Mouse (Mus musculus) limb, embryonic 15.5 days (tissue): Measurements from ENCODE around the gene Mettl16. TPM values are rescaled to one million over a fixed set of nuclear protein-coding genes. Genes with fewer than 3 reads are reported as not detected.

Source experiments
- ATAC-seq: fragments of 200-750 bp; cut with Nextera tagmentation; 2 replicates; pipeline ENCODE4 v1.8.0; 2017; ENCODE audit warnings: low read depth, moderate TSS enrichment; ENCODE audit not compliant: insufficient number of reproducible peaks, low FRiP score, low TSS enrichment
- H3K27ac ChIP-seq: fragments of 300-500 bp; sonication (generic); 2 replicates; pipeline ENCODE4 v1.5.1; 2015; ENCODE audit warnings: moderate library complexity, mild to moderate bottlenecking, inconsistent platforms
- H3K27me3 ChIP-seq: fragments of 300-500 bp; sonication (generic); 2 replicates; pipeline ENCODE4 v1.6.1; 2015; ENCODE audit warnings: inconsistent platforms
- H3K36me3 ChIP-seq: fragments of 300-500 bp; sonication (generic); 2 replicates; pipeline ENCODE4 v1.6.1; 2015; ENCODE audit warnings: inconsistent platforms
- H3K4me1 ChIP-seq: fragments of 300-500 bp; sonication (generic); 2 replicates; pipeline ENCODE4 v1.6.1; 2015; ENCODE audit warnings: inconsistent platforms
- H3K4me2 ChIP-seq: fragments of 300-500 bp; sonication (generic); 2 replicates; pipeline ENCODE4 v1.6.1; 2015; ENCODE audit warnings: mild to moderate bottlenecking, inconsistent platforms
- H3K4me3 ChIP-seq: fragments of 300-500 bp; sonication (generic); 2 replicates; pipeline ENCODE4 v1.5.1; 2015; ENCODE audit warnings: mild to moderate bottlenecking, inconsistent platforms
- H3K9ac ChIP-seq: fragments of 300-500 bp; sonication (generic); 2 replicates; pipeline ENCODE4 v1.6.1; 2015; ENCODE audit warnings: inconsistent platforms
- H3K9me3 ChIP-seq: fragments of 300-500 bp; sonication (generic); 2 replicates; pipeline ENCODE4 v1.6.1; 2016; ENCODE audit warnings: inconsistent platforms
- WGBS: fragments of 180-500 bp; shearing (Covaris S2); methylation state at CpG from one replicate; pipeline ENCODE4 v1.1.7; 2015; 5-methylcytosine and 5-hydroxymethylcytosine counted together
- polyA plus RNA-seq: library from polyadenylated mRNA; unstranded; fragments of >200 nt; fragmentation: Nextera tagmentation; extraction: Ambion mirVana; gene quantifications from 2 replicates; pipeline ENCODE4 v1.2.1, GENCODE M21; 2015

Mettl16 gene
- polyA plus RNA-seq, 1 experiment from 2014 or later = 49.0 TPM

- H3K4me2 ChIP-seq = no peak overlapping the region
- ATAC-seq = no peak
- H3K9me3 ChIP-seq = no peaks in the 10 kb centered on the region
- H3K36me3 ChIP-seq = peaks cover 4% of the 10 kb centered on the region; the same call in 1 of the 2 replicates
- H3K27ac ChIP-seq = peak overlapping the region; percentile 68
- no peaks in the 10 kb centered on the region for H3K27me3 ChIP-seq
- no peak overlapping the region for H3K4me3 ChIP-seq
- H3K9ac ChIP-seq = 0 out of 2 replicates have a peak overlapping the region, but pooled peaks have one; percentile 14
- peaks cover 63% of the 10 kb centered on the region for H3K4me1 ChIP-seq
- 75% methylated on average over 1 of the region's 1 CpGs for WGBS
Observed at GRCm38 (mm10) chr11:74834359-74834638, 63.7 kb downstream of the Mettl16 start.

- Histone ChIP-seq H3K27me3 (no peaks in the 10 kb centered on the region), H3K4me3 (no peak overlapping the region), H3K27ac (peak overlapping the region; percentile 68), H3K9me3 (no peaks in the 10 kb centered on the region), H3K36me3 (peaks cover 4% of the 10 kb centered on the region; the same call in 1 of the 2 replicates), H3K4me2 (no peak overlapping the region), H3K4me1 (peaks cover 62% of the 10 kb centered on the region), H3K9ac (no peak overlapping the region)
- ATAC-seq = no peak
- WGBS = 50% methylated on average over 5 of the region's 5 CpGs
Observed at GRCm38 (mm10) chr11:74834650-74835277, 64.1 kb downstream of the Mettl16 start.

- ATAC-seq = no peak
- Histone ChIP-seq H3K9ac (no peak overlapping the region), H3K27me3 (no peaks in the 10 kb centered on the region), H3K4me3 (no peak overlapping the region), H3K4me2 (no peak overlapping the region), H3K36me3 (peaks cover 6% of the 10 kb centered on the region; the same call in 1 of the 2 replicates), H3K9me3 (no peaks in the 10 kb centered on the region), H3K4me1 (peaks cover 61% of the 10 kb centered on the region), H3K27ac (no peak overlapping the region)
- 83% methylated on average over 6 of the region's 6 CpGs for WGBS
Observed at GRCm38 (mm10) chr11:74835593-74836224, 65.1 kb downstream of the Mettl16 start.

GRCm38 (mm10) chr11:74836225-74837055, 65.8 kb downstream of the Mettl16 start:
- Histone ChIP-seq H3K9me3 (no peaks in the 10 kb centered on the region), H3K27me3 (no peaks in the 10 kb centered on the region), H3K27ac (0 out of 2 replicates have a peak overlapping the region, but pooled peaks have one; percentile 97), H3K4me2 (no peak overlapping the region), H3K4me3 (no peak overlapping the region), H3K9ac (no peak overlapping the region), H3K36me3 (peaks cover 12% of the 10 kb centered on the region; the same call in 1 of the 2 replicates), H3K4me1 (peaks cover 61% of the 10 kb centered on the region)
- ATAC-seq = no peak
- WGBS = 90% methylated on average over 22 of the region's 22 CpGs

- H3K27me3 ChIP-seq = no peaks in the 10 kb centered on the region
- peak overlapping the region; percentile 56 for H3K4me3 ChIP-seq
- peak overlapping the region; percentile 82 for H3K4me2 ChIP-seq
- H3K36me3 ChIP-seq = peaks cover 18% of the 10 kb centered on the region
- peaks cover 61% of the 10 kb centered on the region for H3K4me1 ChIP-seq
- no peaks in the 10 kb centered on the region for H3K9me3 ChIP-seq
- peak overlapping the region; percentile 50; the same call in 1 of the 2 replicates for H3K9ac ChIP-seq
- no peak for ATAC-seq
- peak overlapping the region; percentile 97 for H3K27ac ChIP-seq
- WGBS = 45% methylated on average over 16 of the region's 16 CpGs
Observed at GRCm38 (mm10) chr11:74837056-74837693, 66.5 kb downstream of the Mettl16 start.

GRCm38 (mm10) chr11:74837694-74838431, 67.2 kb downstream of the Mettl16 start:
- no peaks in the 10 kb centered on the region for H3K27me3 ChIP-seq
- H3K4me1 ChIP-seq = peaks cover 59% of the 10 kb centered on the region
- H3K9me3 ChIP-seq = no peaks in the 10 kb centered on the region
- H3K4me3 ChIP-seq = peak overlapping the region; percentile 56
- peak; percentile 82 for ATAC-seq
- under 1% methylated on average over 49 of the region's 54 CpGs for WGBS
- H3K9ac ChIP-seq = peak overlapping the region; percentile 50
- peaks cover 25% of the 10 kb centered on the region for H3K36me3 ChIP-seq
- H3K4me2 ChIP-seq = peak overlapping the region; percentile 82
- peak overlapping the region; percentile 97 for H3K27ac ChIP-seq

DNA sequence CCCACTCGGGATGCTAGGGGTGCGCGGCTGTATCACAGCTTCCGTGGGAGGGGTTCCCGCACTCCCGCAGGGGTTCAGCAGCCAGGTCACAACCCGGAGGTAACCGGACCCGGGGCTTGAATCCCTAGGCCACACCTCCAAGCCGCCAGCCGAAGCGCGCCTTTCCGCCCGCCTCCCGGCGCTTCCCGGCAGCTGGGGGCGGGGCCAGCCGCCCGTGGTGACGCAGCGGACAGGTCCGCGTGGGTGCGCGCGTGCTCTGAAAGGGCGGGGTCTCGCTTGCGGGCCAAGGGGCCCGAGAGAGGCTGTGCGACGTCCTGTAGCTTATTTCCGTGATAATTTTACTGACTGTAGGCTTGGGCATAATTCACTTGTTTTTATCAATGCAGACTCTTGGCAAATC, 67.8 kb downstream of the Mettl16 start:
- Histone ChIP-seq H3K9ac (peak overlapping the region; percentile 50), H3K36me3 (peaks cover 30% of the 10 kb centered on the region), H3K4me2 (peak overlapping the region; percentile 82), H3K9me3 (no peaks in the 10 kb centered on the region), H3K4me3 (peak overlapping the region; percentile 56), H3K27ac (peak overlapping the region; percentile 97), H3K4me1 (peaks cover 59% of the 10 kb centered on the region), H3K27me3 (no peaks in the 10 kb centered on the region)
- ATAC-seq = peak; percentile 72
- whole genome bisulfite sequencing = 0% methylated on average over 35 of the region's 35 CpGs

GRCm38 (mm10) chr11:74838971-74839370, 68.3 kb downstream of the Mettl16 start:
- peaks cover 58% of the 10 kb centered on the region for H3K4me1 ChIP-seq
- ATAC-seq = no peak
- peak overlapping the region; percentile 56 for H3K4me3 ChIP-seq
- peaks cover 35% of the 10 kb centered on the region for H3K36me3 ChIP-seq
- H3K9ac ChIP-seq = no peak overlapping the region
- peak overlapping the region; percentile 82 for H3K4me2 ChIP-seq
- 32% methylated on average over 6 of the region's 6 CpGs for WGBS
- H3K27me3 ChIP-seq = no peaks in the 10 kb centered on the region
- peak overlapping the region; percentile 97 for H3K27ac ChIP-seq
- no peaks in the 10 kb centered on the region for H3K9me3 ChIP-seq

- H3K4me2 ChIP-seq = no peak overlapping the region
- peaks cover 46% of the 10 kb centered on the region for H3K4me1 ChIP-seq
- no peak overlapping the region for H3K27ac ChIP-seq
- no peak overlapping the region for H3K4me3 ChIP-seq
- H3K9me3 ChIP-seq = no peaks in the 10 kb centered on the region
- peaks cover 47% of the 10 kb centered on the region for H3K36me3 ChIP-seq
- no peaks in the 10 kb centered on the region for H3K27me3 ChIP-seq
- ATAC-seq = no peak
- H3K9ac ChIP-seq = no peak overlapping the region
- 94% methylated on average over 19 of the region's 19 CpGs for WGBS
Observed at GRCm38 (mm10) chr11:74839860-74840715, 69.5 kb downstream of the Mettl16 start.

DNA sequence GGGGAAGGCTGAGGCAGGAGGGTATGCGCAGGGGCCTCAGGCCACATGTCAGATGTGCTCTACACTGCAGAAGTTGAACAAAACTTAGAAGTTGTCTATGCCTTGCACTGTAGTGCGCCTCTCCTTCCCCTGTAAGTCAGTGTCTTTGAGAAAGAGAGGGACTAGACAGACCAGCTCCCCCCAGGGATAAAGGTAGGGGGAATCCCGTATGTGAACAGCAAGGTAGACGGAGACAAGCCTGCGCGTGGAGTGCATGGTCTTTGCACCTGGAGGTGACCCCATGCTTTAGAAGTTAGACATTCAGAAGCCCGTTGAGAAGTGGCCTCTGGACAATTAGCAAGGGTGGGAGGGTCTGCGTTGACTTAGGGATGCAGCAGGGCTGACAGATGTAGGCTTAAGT, 70.1 kb downstream of the Mettl16 start:
- H3K4me3 ChIP-seq = no peak overlapping the region
- 90% methylated on average over 8 of the region's 8 CpGs for WGBS
- no peak overlapping the region for H3K9ac ChIP-seq
- peaks cover 41% of the 10 kb centered on the region for H3K4me1 ChIP-seq
- no peak overlapping the region for H3K27ac ChIP-seq
- no peak for ATAC-seq
- peaks cover 52% of the 10 kb centered on the region for H3K36me3 ChIP-seq
- H3K9me3 ChIP-seq = no peaks in the 10 kb centered on the region
- H3K27me3 ChIP-seq = no peaks in the 10 kb centered on the region
- no peak overlapping the region for H3K4me2 ChIP-seq
